Mouse (Mus musculus) forebrain, embryonic 10.5 days (tissue): ENCODE data around the gene Mapkapk3. TPM values are rescaled to one million over a fixed set of nuclear protein-coding genes. Genes with fewer than 3 reads are reported as not detected.
A peak's percentile ranks its signal among the peaks of the same experiment; 100 is the strongest.

Experiments used
- DNase-seq: peaks from one replicate; pipeline ENCODE4 v3.0.0-alpha.2; 2017; ENCODE audit warnings: low spot score; ENCODE audit errors: extremely low spot score
- H3K27ac ChIP-seq: fragments of 300-500 bp; sonication (generic); 2 replicates; pipeline ENCODE4 v1.5.1; 2016; ENCODE audit warnings: mild to moderate bottlenecking
- H3K27me3 ChIP-seq: fragments of 300-500 bp; sonication (generic); 2 replicates; pipeline ENCODE4 v1.6.1; 2016; ENCODE audit warnings: mild to moderate bottlenecking; ENCODE audit not compliant: poor library complexity, severe bottlenecking
- H3K36me3 ChIP-seq: fragments of 300-500 bp; sonication (generic); replicated peaks from 2 replicates; pipeline ENCODE4 v1.6.1; 2016; ENCODE audit warnings: mild to moderate bottlenecking, moderate library complexity
- H3K4me1 ChIP-seq: fragments of 300-500 bp; sonication (generic); 2 replicates; pipeline ENCODE4 v1.6.1; 2016
- H3K4me3 ChIP-seq: fragments of 300-500 bp; sonication (generic); 2 replicates; pipeline ENCODE4 v1.5.1; 2016; ENCODE audit warnings: mild to moderate bottlenecking, moderate library complexity
- H3K9me3 ChIP-seq: fragments of 300-500 bp; sonication (generic); 2 replicates; pipeline ENCODE4 v1.6.1; 2016; ENCODE audit warnings: mild to moderate bottlenecking, moderate library complexity
- WGBS: fragments of 180-500 bp; shearing (Covaris S2); methylation state at CpG from one replicate; pipeline ENCODE4 v1.1.7; 2016; 5-methylcytosine and 5-hydroxymethylcytosine counted together
- polyA plus RNA-seq: library from polyadenylated mRNA; unstranded; fragments of >200 nt; fragmentation: Nextera tagmentation; extraction: Ambion mirVana; gene quantifications from 2 replicates; pipeline ENCODE4 v1.2.1, GENCODE M21; 2016

Mapkapk3 gene
- polyA plus RNA-seq, 1 experiment from 2014 or later, result 5.9 TPM

GRCm38 (mm10) chr9:107267721-107268402 is 21.8 kb downstream of the Mapkapk3 start:
- H3K36me3 ChIP-seq, result no peaks in the 10 kb centered on the region
- no peak overlapping the region for H3K27ac ChIP-seq
- DNase-seq, result no peak
- H3K4me1 ChIP-seq, result 0 out of 2 replicates have a peak, but pooled peaks cover 4% of the 10 kb centered on the region
- 73% methylated on average over 4 of the region's 4 CpGs for WGBS
- H3K4me3 ChIP-seq, result no peak overlapping the region
- no peaks in the 10 kb centered on the region for H3K27me3 ChIP-seq
- H3K9me3 ChIP-seq, result no peaks in the 10 kb centered on the region

GRCm38 (mm10) chr9:107267028-107267427 is 22.6 kb downstream of the Mapkapk3 start:
- H3K27me3 ChIP-seq, result no peaks in the 10 kb centered on the region
- H3K9me3 ChIP-seq, result no peaks in the 10 kb centered on the region
- no peak overlapping the region for H3K27ac ChIP-seq
- H3K4me3 ChIP-seq, result no peak overlapping the region
- no peak for DNase-seq
- WGBS, result 93% methylated on average over 1 of the region's 1 CpGs
- 0 out of 2 replicates have a peak, but pooled peaks cover 4% of the 10 kb centered on the region for H3K4me1 ChIP-seq
- H3K36me3 ChIP-seq, result no peaks in the 10 kb centered on the region

- no peaks in the 10 kb centered on the region for H3K27me3 ChIP-seq
- H3K9me3 ChIP-seq, result no peaks in the 10 kb centered on the region
- no peak overlapping the region for H3K4me3 ChIP-seq
- 0 out of 2 replicates have a peak, but pooled peaks cover 4% of the 10 kb centered on the region for H3K4me1 ChIP-seq
- H3K36me3 ChIP-seq, result no peaks in the 10 kb centered on the region
- no peak for DNase-seq
- 74% methylated on average over 3 of the region's 3 CpGs for WGBS
- no peak overlapping the region for H3K27ac ChIP-seq
Measured at GRCm38 (mm10) chr9:107264731-107265130, 24.9 kb downstream of the Mapkapk3 start.

- Histone ChIP-seq H3K27me3 (no peaks in the 10 kb centered on the region), H3K27ac (no peak overlapping the region), H3K4me3 (no peak overlapping the region), H3K36me3 (no peaks in the 10 kb centered on the region), H3K4me1 (0 out of 2 replicates have a peak, but pooled peaks cover 4% of the 10 kb centered on the region), H3K9me3 (no peaks in the 10 kb centered on the region)
- no peak for DNase-seq
- WGBS, result 93% methylated on average over 5 of the region's 5 CpGs
Measured at GRCm38 (mm10) chr9:107263912-107264311, 25.8 kb downstream of the Mapkapk3 start.

GRCm38 (mm10) chr9:107262375-107262774 is 27.3 kb downstream of the Mapkapk3 start:
- Histone ChIP-seq H3K4me1 (0 out of 2 replicates have a peak, but pooled peaks cover 4% of the 10 kb centered on the region), H3K36me3 (no peaks in the 10 kb centered on the region), H3K4me3 (no peak overlapping the region), H3K27me3 (no peaks in the 10 kb centered on the region), H3K9me3 (no peaks in the 10 kb centered on the region), H3K27ac (no peak overlapping the region)
- DNase-seq, result no peak
- WGBS, result 78% methylated on average over 7 of the region's 7 CpGs

- H3K27ac ChIP-seq, result no peak overlapping the region
- 80% methylated on average over 6 of the region's 6 CpGs for WGBS
- no peaks in the 10 kb centered on the region for H3K27me3 ChIP-seq
- H3K36me3 ChIP-seq, result no peaks in the 10 kb centered on the region
- H3K9me3 ChIP-seq, result no peaks in the 10 kb centered on the region
- H3K4me1 ChIP-seq, result 0 out of 2 replicates have a peak, but pooled peaks cover 4% of the 10 kb centered on the region
- DNase-seq, result no peak
- H3K4me3 ChIP-seq, result no peak overlapping the region
Measured at GRCm38 (mm10) chr9:107261792-107262191, 27.9 kb downstream of the Mapkapk3 start.

GRCm38 (mm10) chr9:107260836-107261235 is 28.8 kb downstream of the Mapkapk3 start:
- H3K27ac ChIP-seq, result no peak overlapping the region
- H3K36me3 ChIP-seq, result no peaks in the 10 kb centered on the region
- 76% methylated on average over 8 of the region's 8 CpGs for WGBS
- H3K9me3 ChIP-seq, result no peaks in the 10 kb centered on the region
- no peak overlapping the region for H3K4me3 ChIP-seq
- H3K27me3 ChIP-seq, result no peaks in the 10 kb centered on the region
- H3K4me1 ChIP-seq, result peaks cover 9% of the 10 kb centered on the region
- DNase-seq, result no peak

- Histone ChIP-seq H3K36me3 (no peaks in the 10 kb centered on the region), H3K9me3 (no peaks in the 10 kb centered on the region), H3K4me1 (peaks cover 13% of the 10 kb centered on the region), H3K27ac (no peak overlapping the region), H3K27me3 (no peaks in the 10 kb centered on the region), H3K4me3 (no peak overlapping the region)
- no peak for DNase-seq
- 84% methylated on average over 2 of the region's 2 CpGs for WGBS
Measured at GRCm38 (mm10) chr9:107260429-107260828, 29.2 kb downstream of the Mapkapk3 start.

GRCm38 (mm10) chr9:107259571-107259970 is 30.1 kb downstream of the Mapkapk3 start:
- no peak overlapping the region for H3K27ac ChIP-seq
- no peak overlapping the region for H3K4me3 ChIP-seq
- DNase-seq, result no peak
- peaks cover 16% of the 10 kb centered on the region for H3K4me1 ChIP-seq
- no peaks in the 10 kb centered on the region for H3K36me3 ChIP-seq
- WGBS, result 84% methylated on average over 6 of the region's 6 CpGs
- no peaks in the 10 kb centered on the region for H3K9me3 ChIP-seq
- no peaks in the 10 kb centered on the region for H3K27me3 ChIP-seq

- WGBS, result 53% methylated on average over 3 of the region's 3 CpGs
- DNase-seq, result no peak
- Histone ChIP-seq H3K27ac (0 out of 2 replicates have a peak overlapping the region, but pooled peaks have one; percentile 8), H3K9me3 (no peaks in the 10 kb centered on the region), H3K27me3 (no peaks in the 10 kb centered on the region), H3K4me1 (peaks cover 20% of the 10 kb centered on the region), H3K36me3 (no peaks in the 10 kb centered on the region), H3K4me3 (no peak overlapping the region)
Measured at GRCm38 (mm10) chr9:107255596-107255995, 34.1 kb downstream of the Mapkapk3 start.

- WGBS, result 90% methylated on average over 3 of the region's 3 CpGs
- H3K27ac ChIP-seq, result no peak overlapping the region
- H3K36me3 ChIP-seq, result no peaks in the 10 kb centered on the region
- no peaks in the 10 kb centered on the region for H3K9me3 ChIP-seq
- peaks cover 20% of the 10 kb centered on the region for H3K4me1 ChIP-seq
- H3K4me3 ChIP-seq, result no peak overlapping the region
- no peak for DNase-seq
- H3K27me3 ChIP-seq, result no peaks in the 10 kb centered on the region
Measured at GRCm38 (mm10) chr9:107254925-107255324, 34.8 kb downstream of the Mapkapk3 start.

GRCm38 (mm10) chr9:107254476-107254875 is 35.2 kb downstream of the Mapkapk3 start:
- H3K27me3 ChIP-seq, result no peaks in the 10 kb centered on the region
- no peaks in the 10 kb centered on the region for H3K36me3 ChIP-seq
- no peak overlapping the region; the same call in 1 of the 2 replicates for H3K27ac ChIP-seq
- no peak for DNase-seq
- H3K4me1 ChIP-seq, result peaks cover 20% of the 10 kb centered on the region
- H3K4me3 ChIP-seq, result no peak overlapping the region
- no peaks in the 10 kb centered on the region for H3K9me3 ChIP-seq
- WGBS, result 93% methylated on average over 12 of the region's 12 CpGs

GRCm38 (mm10) chr9:107252164-107252563 is 37.5 kb downstream of the Mapkapk3 start:
- 25% methylated on average over 5 of the region's 5 CpGs for WGBS
- Histone ChIP-seq H3K4me1 (peaks cover 20% of the 10 kb centered on the region), H3K4me3 (no peak overlapping the region), H3K27ac (peak overlapping the region; percentile 30; the same call in 1 of the 2 replicates), H3K27me3 (no peaks in the 10 kb centered on the region), H3K9me3 (no peaks in the 10 kb centered on the region), H3K36me3 (no peaks in the 10 kb centered on the region)
- DNase-seq, result no peak
